Mouse (Mus musculus) lung, adult 2 months (tissue): ENCODE results near the gene Atp1b3.

Source experiments
- CTCF ChIP-seq: fragments of 200-500 bp; IDR thresholded peaks from 2 replicates; pipeline ENCODE4 v1.5.1; 2011; ENCODE audit warnings: mild to moderate bottlenecking, low read length, control low read depth; ENCODE audit not compliant: insufficient read depth
- POLR2A ChIP-seq: fragments of 200-500 bp; IDR thresholded peaks from 2 replicates; pipeline ENCODE4 v1.6.1; 2011; ENCODE audit warnings: low read depth, mild to moderate bottlenecking, control low read depth, low read length, borderline replicate concordance; ENCODE audit errors: extremely low read depth

DNA sequence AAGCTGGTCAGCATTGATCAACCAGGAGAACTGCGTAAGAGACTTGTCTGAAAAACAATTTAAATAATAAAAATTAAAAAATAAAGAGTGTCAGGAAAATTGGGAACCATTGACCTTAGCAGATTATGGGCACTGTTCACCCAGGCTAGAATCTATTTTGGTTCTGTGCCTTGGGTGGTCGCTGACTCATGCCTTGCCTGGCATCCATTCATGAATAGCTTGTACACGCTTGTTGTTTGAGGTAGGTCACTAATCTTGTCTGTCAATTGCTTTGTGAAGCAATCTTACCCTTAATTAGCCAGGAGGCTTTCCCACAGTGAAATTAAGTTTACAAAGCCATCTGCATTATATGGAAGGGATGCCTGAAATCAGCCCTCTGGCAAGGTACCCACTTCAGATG lies 55.4 kb downstream of the Atp1b3 start:
- no peak for TF ChIP-seq CTCF
- no peak for TF ChIP-seq POLR2A
